Mouse (Mus musculus) heart, embryonic 12.5 days (tissue): ENCODE measurements around the gene Smyd2. TPM values are rescaled to one million over a fixed set of nuclear protein-coding genes. Genes with fewer than 3 reads are reported as not detected.

Source experiments
- ATAC-seq: fragments of 200-750 bp; cut with Nextera tagmentation; 2 replicates; pipeline ENCODE4 v1.8.0; 2017; ENCODE audit warnings: moderate TSS enrichment, moderate library complexity; ENCODE audit not compliant: insufficient number of reproducible peaks, low FRiP score
- H3K27ac ChIP-seq: fragments of 300-500 bp; sonication (generic); 2 replicates; pipeline ENCODE4 v1.5.1; 2016; ENCODE audit warnings: mild to moderate bottlenecking, moderate library complexity; ENCODE audit not compliant: poor library complexity, severe bottlenecking
- H3K27me3 ChIP-seq: fragments of 300-500 bp; sonication (generic); replicated peaks from 2 replicates; pipeline ENCODE4 v1.6.1; 2016; ENCODE audit warnings: mild to moderate bottlenecking, moderate library complexity
- H3K36me3 ChIP-seq: fragments of 300-500 bp; sonication (generic); 2 replicates; pipeline ENCODE4 v1.6.1; 2016; ENCODE audit warnings: mild to moderate bottlenecking, moderate library complexity
- H3K4me1 ChIP-seq: fragments of 300-500 bp; sonication (generic); replicated peaks from 2 replicates; pipeline ENCODE4 v1.6.1; 2016; ENCODE audit warnings: mild to moderate bottlenecking
- H3K4me2 ChIP-seq: fragments of 300-500 bp; sonication (generic); 2 replicates; pipeline ENCODE4 v1.6.1; 2016; ENCODE audit warnings: mild to moderate bottlenecking, moderate library complexity
- H3K4me3 ChIP-seq: fragments of 300-500 bp; sonication (generic); 2 replicates; pipeline ENCODE4 v1.5.1; 2016; ENCODE audit warnings: mild to moderate bottlenecking
- H3K9ac ChIP-seq: fragments of 300-500 bp; sonication (generic); 2 replicates; pipeline ENCODE4 v1.6.1; 2016; ENCODE audit warnings: mild to moderate bottlenecking, moderate library complexity
- H3K9me3 ChIP-seq: fragments of 300-500 bp; sonication (generic); replicated peaks from 2 replicates; pipeline ENCODE4 v1.6.1; 2016; ENCODE audit warnings: mild to moderate bottlenecking, moderate library complexity
- WGBS: fragments of 180-500 bp; shearing (Covaris S2); methylation state at CpG from one replicate; pipeline ENCODE4 v1.1.7; 2016; 5-methylcytosine and 5-hydroxymethylcytosine counted together
- polyA plus RNA-seq: library from polyadenylated mRNA; unstranded; fragments of >200 nt; fragmentation: Nextera tagmentation; extraction: Ambion mirVana; gene quantifications from 2 replicates; pipeline ENCODE4 v1.2.1, GENCODE M21; 2016

The Smyd2 gene
- polyA plus RNA-seq, 1 experiment from 2014 or later, result 177 TPM

- Histone ChIP-seq H3K4me2 (no peak overlapping the region), H3K27me3 (no peaks in the 10 kb centered on the region), H3K36me3 (peaks cover 70% of the 10 kb centered on the region), H3K9ac (no peak overlapping the region), H3K4me3 (no peak overlapping the region), H3K27ac (peak overlapping the region; percentile 79), H3K4me1 (peaks cover 43% of the 10 kb centered on the region), H3K9me3 (no peaks in the 10 kb centered on the region)
- peak; percentile 73 for ATAC-seq
- 50% methylated on average over 12 of the region's 12 CpGs for WGBS
These were observed 61.2 kb downstream of the Smyd2 start for GRCm38 (mm10) chr1:189860942-189861315.

- Histone ChIP-seq H3K4me3 (no peak overlapping the region), H3K9me3 (no peaks in the 10 kb centered on the region), H3K36me3 (peaks cover 67% of the 10 kb centered on the region), H3K27ac (peak overlapping the region; percentile 79), H3K4me1 (peaks cover 37% of the 10 kb centered on the region), H3K4me2 (no peak overlapping the region), H3K9ac (no peak overlapping the region), H3K27me3 (no peaks in the 10 kb centered on the region)
- peak; percentile 49 for ATAC-seq
- WGBS, result 74% methylated on average over 17 of the region's 17 CpGs
These were observed 61.8 kb downstream of the Smyd2 start for GRCm38 (mm10) chr1:189860112-189860941.

- 87% methylated on average over 6 of the region's 6 CpGs for WGBS
- no peak overlapping the region for H3K4me3 ChIP-seq
- no peaks in the 10 kb centered on the region for H3K9me3 ChIP-seq
- no peak for ATAC-seq
- peaks cover 68% of the 10 kb centered on the region for H3K36me3 ChIP-seq
- no peak overlapping the region for H3K4me2 ChIP-seq
- H3K27ac ChIP-seq, result no peak overlapping the region
- no peaks in the 10 kb centered on the region for H3K27me3 ChIP-seq
- H3K9ac ChIP-seq, result no peak overlapping the region
- H3K4me1 ChIP-seq, result peaks cover 35% of the 10 kb centered on the region
These were observed 63.8 kb downstream of the Smyd2 start for GRCm38 (mm10) chr1:189858377-189858776.

- ATAC-seq, result no peak
- H3K36me3 ChIP-seq, result peaks cover 74% of the 10 kb centered on the region
- no peaks in the 10 kb centered on the region for H3K27me3 ChIP-seq
- H3K9ac ChIP-seq, result no peak overlapping the region
- H3K27ac ChIP-seq, result no peak overlapping the region
- H3K4me3 ChIP-seq, result no peak overlapping the region
- 83% methylated on average over 5 of the region's 5 CpGs for WGBS
- H3K4me1 ChIP-seq, result peaks cover 18% of the 10 kb centered on the region
- no peaks in the 10 kb centered on the region for H3K9me3 ChIP-seq
- H3K4me2 ChIP-seq, result no peak overlapping the region
These were observed 66.4 kb downstream of the Smyd2 start for GRCm38 (mm10) chr1:189855739-189856138.

- WGBS, result 85% methylated on average over 13 of the region's 13 CpGs
- Histone ChIP-seq H3K36me3 (peaks cover 76% of the 10 kb centered on the region), H3K4me1 (peaks cover 11% of the 10 kb centered on the region), H3K27me3 (no peaks in the 10 kb centered on the region), H3K27ac (no peak overlapping the region), H3K9me3 (no peaks in the 10 kb centered on the region), H3K4me3 (no peak overlapping the region), H3K4me2 (no peak overlapping the region), H3K9ac (no peak overlapping the region)
- ATAC-seq, result no peak
These were observed 67.5 kb downstream of the Smyd2 start for GRCm38 (mm10) chr1:189854646-189855045.

GRCm38 (mm10) chr1:189852456-189852855 lies 69.7 kb downstream of the Smyd2 start:
- H3K4me1 ChIP-seq, result peaks cover 10% of the 10 kb centered on the region
- no peak overlapping the region for H3K4me2 ChIP-seq
- no peaks in the 10 kb centered on the region for H3K9me3 ChIP-seq
- H3K9ac ChIP-seq, result no peak overlapping the region
- peaks cover 85% of the 10 kb centered on the region for H3K36me3 ChIP-seq
- no peak for ATAC-seq
- no peak overlapping the region for H3K4me3 ChIP-seq
- H3K27ac ChIP-seq, result no peak overlapping the region
- WGBS, result 76% methylated on average over 7 of the region's 7 CpGs
- H3K27me3 ChIP-seq, result no peaks in the 10 kb centered on the region

GRCm38 (mm10) chr1:189852051-189852450 lies 70.1 kb downstream of the Smyd2 start:
- ATAC-seq, result no peak
- no peak overlapping the region for H3K4me2 ChIP-seq
- no peaks in the 10 kb centered on the region for H3K27me3 ChIP-seq
- peaks cover 10% of the 10 kb centered on the region for H3K4me1 ChIP-seq
- 88% methylated on average over 5 of the region's 5 CpGs for WGBS
- no peak overlapping the region for H3K4me3 ChIP-seq
- H3K27ac ChIP-seq, result no peak overlapping the region
- no peaks in the 10 kb centered on the region for H3K9me3 ChIP-seq
- peaks cover 85% of the 10 kb centered on the region for H3K36me3 ChIP-seq
- no peak overlapping the region for H3K9ac ChIP-seq

- H3K9ac ChIP-seq, result no peak overlapping the region
- H3K27me3 ChIP-seq, result no peaks in the 10 kb centered on the region
- no peak overlapping the region; the same call in 1 of the 2 replicates for H3K27ac ChIP-seq
- H3K9me3 ChIP-seq, result no peaks in the 10 kb centered on the region
- no peak overlapping the region for H3K4me3 ChIP-seq
- ATAC-seq, result no peak
- H3K36me3 ChIP-seq, result peaks cover 86% of the 10 kb centered on the region
- peaks cover 10% of the 10 kb centered on the region for H3K4me1 ChIP-seq
- 59% methylated on average over 11 of the region's 11 CpGs for WGBS
- no peak overlapping the region for H3K4me2 ChIP-seq
These were observed 72.6 kb downstream of the Smyd2 start for GRCm38 (mm10) chr1:189849550-189849949.

- Histone ChIP-seq H3K4me1 (peaks cover 10% of the 10 kb centered on the region), H3K27ac (no peak overlapping the region), H3K36me3 (peaks cover 92% of the 10 kb centered on the region), H3K9ac (no peak overlapping the region), H3K9me3 (no peaks in the 10 kb centered on the region), H3K4me3 (no peak overlapping the region), H3K4me2 (no peak overlapping the region), H3K27me3 (no peaks in the 10 kb centered on the region)
- ATAC-seq, result no peak
- 83% methylated on average over 2 of the region's 2 CpGs for WGBS
These were observed 75.8 kb downstream of the Smyd2 start for GRCm38 (mm10) chr1:189846319-189846718.

- no peaks in the 10 kb centered on the region for H3K27me3 ChIP-seq
- no peak overlapping the region for H3K4me3 ChIP-seq
- peaks cover 55% of the 10 kb centered on the region for H3K36me3 ChIP-seq
- WGBS, result 87% methylated on average over 13 of the region's 13 CpGs
- H3K4me2 ChIP-seq, result no peak overlapping the region
- no peak overlapping the region for H3K9ac ChIP-seq
- H3K9me3 ChIP-seq, result no peaks in the 10 kb centered on the region
- no peak for ATAC-seq
- peaks cover 11% of the 10 kb centered on the region for H3K4me1 ChIP-seq
- no peak overlapping the region for H3K27ac ChIP-seq
These were observed 88.0 kb downstream of the Smyd2 start for GRCm38 (mm10) chr1:189834166-189834565.

GRCm38 (mm10) chr1:189833351-189833750 lies 88.8 kb downstream of the Smyd2 start:
- Histone ChIP-seq H3K4me1 (peaks cover 11% of the 10 kb centered on the region), H3K4me2 (no peak overlapping the region), H3K27ac (no peak overlapping the region), H3K9me3 (no peaks in the 10 kb centered on the region), H3K9ac (no peak overlapping the region), H3K4me3 (no peak overlapping the region), H3K36me3 (peaks cover 55% of the 10 kb centered on the region), H3K27me3 (no peaks in the 10 kb centered on the region)
- 78% methylated on average over 7 of the region's 7 CpGs for WGBS
- no peak for ATAC-seq
